Mouse (Mus musculus) cortical plate, adult 2 months (tissue): ENCODE data around the gene Gm29866. TPM values are rescaled to one million over a fixed set of nuclear protein-coding genes. Genes with fewer than 3 reads are reported as not detected.
"Not testable (repeated sequence)": the region's sequence is repeated elsewhere in the genome, so short reads cannot be mapped to it uniquely, and the experiment has no call there.

Experiments
- H3K27ac ChIP-seq: fragments of 200-500 bp; 2 replicates; pipeline ENCODE4 v1.5.1; 2012; ENCODE audit warnings: low read length, control low read depth, inconsistent platforms; ENCODE audit not compliant: insufficient read depth
- H3K4me1 ChIP-seq: fragments of 200-500 bp; 2 replicates; pipeline ENCODE4 v1.6.1; 2011; ENCODE audit warnings: low read length; ENCODE audit not compliant: control insufficient read depth, insufficient read depth
- H3K4me3 ChIP-seq: fragments of 200-500 bp; 2 replicates; pipeline ENCODE4 v1.5.1; 2011; ENCODE audit warnings: mild to moderate bottlenecking, low read length, control low read depth; ENCODE audit not compliant: insufficient read depth
- polyA plus RNA-seq: library from polyadenylated mRNA; depleted of rRNA; stranded (reverse); fragments of >200 nt; gene quantifications from 2 replicates; pipeline ENCODE4 v1.2.3, GENCODE M21; 2012; rRNA removed

Gene Gm29866
- polyA plus RNA-seq = not detected in 2 replicates

- not testable (repeated sequence) for H3K27ac ChIP-seq, H3K4me1 ChIP-seq, H3K4me3 ChIP-seq
These were observed at the start of gene Gm29866 for GRCm38 (mm10) chrY:20993557-20993956. Gm29866 (minus strand) TSS chrY:20993657.

Other genes with a start within 250 kb of the Gm29866 start
- gene Gm20909, start 170.9 kb upstream of the Gm29866 start, polyA plus RNA-seq = not detected in 2 replicates
- gene Gm20865, start 247.9 kb upstream of the Gm29866 start, polyA plus RNA-seq = not detected in 2 replicates